Mouse (Mus musculus): ENCODE results near the gene Lhpp.
"Not testable (repeated sequence)": the region's sequence is repeated elsewhere in the genome, so short reads cannot be mapped to it uniquely, and the experiment has no call there.

Gene Lhpp

GRCm38 (mm10) chr7:132644605-132645279 is 34.3 kb downstream of the Lhpp start:
- no peak for DNase-seq (ENCODE audit: low spot score in 2 of 2)

- DNase-seq (ENCODE audit: low spot score in 2 of 2) = no peak
These were observed 36.1 kb downstream of the Lhpp start for GRCm38 (mm10) chr7:132646514-132646913.

GRCm38 (mm10) chr7:132654412-132654811 is 44.0 kb downstream of the Lhpp start:
- no peak for DNase-seq (ENCODE audit: low spot score in 2 of 2)

- peak; percentile 80 to 91 for DNase-seq (ENCODE audit: low spot score in 2 of 2)
These were observed 45.6 kb downstream of the Lhpp start for GRCm38 (mm10) chr7:132656075-132656474.

GRCm38 (mm10) chr7:132656548-132656947 is 46.1 kb downstream of the Lhpp start:
- peak; percentile 72 to 93 for DNase-seq (ENCODE audit: low spot score in 2 of 2)

GRCm38 (mm10) chr7:132657371-132658057 is 47.1 kb downstream of the Lhpp start:
- DNase-seq (ENCODE audit: low spot score in 2 of 2) = no peak

GRCm38 (mm10) chr7:132658058-132658450 is 47.6 kb downstream of the Lhpp start:
- no peak for DNase-seq (ENCODE audit: low spot score in 2 of 2)

- no peak for DNase-seq (ENCODE audit: low spot score in 2 of 2)
These were observed 48.2 kb downstream of the Lhpp start for GRCm38 (mm10) chr7:132658688-132659087.

GRCm38 (mm10) chr7:132659633-132660032 is 49.2 kb downstream of the Lhpp start:
- DNase-seq (ENCODE audit: low spot score in 2 of 2) = no peak

- DNase-seq (ENCODE audit: low spot score in 2 of 2) = not testable (repeated sequence)
These were observed 52.4 kb downstream of the Lhpp start for GRCm38 (mm10) chr7:132662831-132663230.

- DNase-seq (ENCODE audit: low spot score in 2 of 2) = no peak
These were observed 54.4 kb downstream of the Lhpp start for GRCm38 (mm10) chr7:132664815-132665214.

GRCm38 (mm10) chr7:132665664-132666382 is 55.4 kb downstream of the Lhpp start:
- no peak for DNase-seq (ENCODE audit: low spot score in 2 of 2)

- no peak for DNase-seq (ENCODE audit: low spot score in 2 of 2)
These were observed 56.1 kb downstream of the Lhpp start for GRCm38 (mm10) chr7:132666516-132666915.

- DNase-seq (ENCODE audit: low spot score in 2 of 2) = no peak
These were observed 58.2 kb downstream of the Lhpp start for GRCm38 (mm10) chr7:132668604-132669003.

- no peak for DNase-seq (ENCODE audit: low spot score in 2 of 2)
These were observed 59.8 kb downstream of the Lhpp start for GRCm38 (mm10) chr7:132669999-132670862.

- no peak for DNase-seq (ENCODE audit: low spot score in 2 of 2)
These were observed 60.4 kb downstream of the Lhpp start for GRCm38 (mm10) chr7:132670863-132671165.

- no peak for DNase-seq (ENCODE audit: low spot score in 2 of 2)
These were observed 62.1 kb downstream of the Lhpp start for GRCm38 (mm10) chr7:132672481-132672959.

GRCm38 (mm10) chr7:132673931-132674755 is 63.7 kb downstream of the Lhpp start:
- no peak for DNase-seq (ENCODE audit: low spot score in 2 of 2)

- DNase-seq (ENCODE audit: low spot score in 2 of 2) = no peak
These were observed 65.5 kb downstream of the Lhpp start for GRCm38 (mm10) chr7:132675922-132676321.

GRCm38 (mm10) chr7:132679117-132679516 is 68.7 kb downstream of the Lhpp start:
- no peak for DNase-seq (ENCODE audit: low spot score in 2 of 2)

- no peak for DNase-seq (ENCODE audit: low spot score in 2 of 2)
These were observed 69.1 kb downstream of the Lhpp start for GRCm38 (mm10) chr7:132679549-132679948.

Data from thymus, postnatal 10 days (tissue).